Mouse (Mus musculus): ENCODE data around the gene Megf9.

The Megf9 gene

DNA sequence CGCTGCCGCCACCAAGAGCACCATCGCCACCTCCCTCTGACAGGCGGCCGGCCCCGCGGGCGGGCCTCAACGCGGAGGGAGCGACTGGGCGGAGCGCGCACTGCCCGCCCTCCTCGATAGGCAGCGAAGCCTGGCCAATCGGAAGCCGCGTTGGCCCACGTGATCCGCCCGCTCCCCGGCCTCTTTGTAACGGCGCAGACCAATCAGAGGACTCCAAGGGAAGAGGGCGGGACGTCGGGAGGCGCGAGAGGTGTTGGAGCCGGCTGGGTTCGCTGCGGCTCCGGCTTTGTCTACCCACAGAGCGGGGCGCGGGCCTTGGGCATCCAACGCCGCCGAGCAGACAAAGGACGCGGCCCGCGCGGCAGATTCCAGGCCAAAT lies at the start of gene Megf9:
Gene Megf9 (minus strand): TSS at position 105 of the 379 bp plus-strand sequence.
- peak; percentile 86 for DNase-seq (ENCODE audit: extremely low read depth, low read depth)

DNA sequence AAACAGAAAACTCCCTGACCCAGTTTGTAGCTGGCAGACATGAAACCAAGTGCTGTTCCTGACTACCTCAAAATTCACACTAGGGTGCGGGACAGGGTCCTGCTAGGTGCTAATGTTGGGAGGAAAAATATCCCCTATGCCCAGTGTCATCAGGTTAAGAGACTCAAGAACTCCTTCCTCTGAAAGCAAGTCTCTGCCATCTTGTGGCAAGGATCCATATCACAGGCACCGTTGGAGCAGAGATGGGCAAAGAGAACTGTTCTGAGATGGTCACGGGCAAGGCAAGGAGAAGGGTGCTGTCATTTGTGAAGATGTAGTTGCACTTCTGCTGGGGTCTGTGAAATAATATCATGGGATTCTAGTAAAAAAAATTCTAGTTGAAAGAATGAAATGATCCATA lies 44.9 kb upstream of the Megf9 start:
- no peak for DNase-seq (ENCODE audit: extremely low read depth, low read depth)

DNA sequence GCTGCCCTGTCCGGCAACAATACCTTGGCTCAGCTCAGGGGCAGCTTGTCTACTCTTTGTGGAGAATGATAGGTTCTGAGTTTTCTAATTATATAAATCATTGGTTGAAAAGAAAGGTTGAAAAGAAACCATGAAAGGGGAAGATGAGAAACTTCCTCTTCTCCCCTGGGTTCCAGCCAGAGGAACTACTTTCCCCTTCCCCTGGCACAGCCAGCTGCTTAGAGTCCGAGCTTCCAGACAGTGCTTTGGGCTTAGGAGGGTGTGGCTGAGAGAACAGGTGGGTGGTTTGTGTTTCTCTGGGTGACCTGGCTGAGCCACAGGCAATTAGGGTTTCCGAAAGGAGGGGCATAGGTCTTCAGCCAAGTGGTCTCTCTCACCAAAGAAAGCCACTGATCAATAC lies 43.5 kb upstream of the Megf9 start:
- no peak for DNase-seq (ENCODE audit: extremely low read depth, low read depth)

DNA sequence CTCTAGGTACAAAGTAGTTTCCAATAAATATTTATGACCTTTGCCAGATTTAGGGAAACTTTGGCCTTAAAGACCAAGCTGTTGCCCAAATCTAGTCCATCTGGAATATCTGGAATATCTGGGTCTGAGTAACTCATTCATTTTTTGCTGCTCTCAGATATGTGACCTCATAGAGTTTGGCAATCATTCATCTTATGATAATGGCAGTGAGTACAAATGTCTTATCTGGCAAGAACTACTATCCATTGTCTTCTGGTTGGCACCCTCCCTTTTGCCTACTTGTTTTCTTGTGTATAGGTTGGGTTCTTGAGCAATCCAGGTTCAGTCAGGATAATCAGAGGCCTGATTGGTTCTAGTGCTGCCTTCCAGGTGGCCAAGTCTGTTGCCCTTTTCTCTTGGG lies 41.3 kb upstream of the Megf9 start:
- no peak for DNase-seq (ENCODE audit: extremely low read depth, low read depth)

DNA sequence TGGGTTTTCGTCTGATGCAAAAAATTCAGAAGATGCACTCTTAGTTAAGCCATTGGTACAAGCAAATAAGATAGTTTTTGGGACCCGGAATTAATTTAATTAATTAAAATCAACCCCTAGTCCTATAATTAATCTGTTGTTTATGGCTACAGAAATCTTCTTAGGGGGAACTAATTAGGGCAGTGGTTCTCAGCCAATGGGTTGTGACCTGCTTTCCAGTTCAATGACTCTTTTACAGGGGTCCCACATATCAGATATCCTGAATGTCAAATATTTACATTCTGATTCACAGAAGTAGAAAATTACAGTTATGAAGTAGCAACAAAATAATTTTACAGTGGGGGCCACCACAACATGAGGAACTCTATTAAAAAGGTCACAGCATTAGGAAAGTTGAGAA lies 39.1 kb upstream of the Megf9 start:
- no peak for DNase-seq (ENCODE audit: extremely low read depth, low read depth)

DNA sequence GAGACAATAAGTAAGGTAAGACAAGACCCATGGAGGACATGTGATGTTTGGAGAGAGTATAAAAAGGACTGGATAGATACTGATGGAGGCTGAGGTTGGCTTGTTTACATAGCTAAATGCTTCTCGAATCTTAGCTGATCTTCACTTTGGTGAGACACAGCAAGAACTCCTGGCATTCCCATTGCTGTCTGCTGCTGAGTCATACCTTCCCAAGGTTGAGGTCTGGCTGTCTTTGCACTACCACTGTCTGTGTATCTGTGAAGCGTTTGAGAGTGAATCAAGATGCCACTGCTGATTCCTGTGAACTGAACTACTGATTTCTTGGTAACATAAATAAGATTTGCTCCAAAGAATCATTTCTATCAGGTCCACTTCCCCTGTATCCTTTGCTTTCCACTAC lies 19.1 kb upstream of the Megf9 start:
- DNase-seq (ENCODE audit: extremely low read depth, low read depth), result no peak

DNA sequence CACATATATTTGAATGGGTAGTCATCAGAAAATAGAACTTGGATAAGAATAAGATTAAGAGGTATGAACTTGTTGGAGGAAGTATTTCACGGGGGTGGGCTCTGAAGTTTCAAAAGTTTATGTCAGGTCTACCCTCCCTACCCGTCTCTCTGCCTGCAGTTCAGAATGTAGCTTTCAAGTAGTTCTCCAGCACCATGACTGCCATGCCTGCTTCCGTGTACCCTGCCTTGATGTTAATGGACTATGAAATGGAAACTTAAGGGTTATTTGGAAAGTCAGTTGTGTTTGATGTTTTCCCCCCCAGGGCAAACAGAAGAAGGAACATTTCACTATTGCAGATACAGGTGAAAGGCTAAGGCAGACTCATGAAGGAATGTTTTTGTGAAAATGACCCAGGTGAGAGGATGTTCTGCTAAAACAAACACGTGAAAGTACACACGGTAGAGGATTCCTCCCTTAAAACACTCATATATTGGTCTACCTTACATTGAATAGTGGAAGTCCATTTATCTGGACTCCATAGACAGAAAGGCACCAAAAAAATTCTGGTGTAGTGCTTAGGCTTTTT lies 18.5 kb upstream of the Megf9 start:
- no peak for DNase-seq (ENCODE audit: extremely low read depth, low read depth)

DNA sequence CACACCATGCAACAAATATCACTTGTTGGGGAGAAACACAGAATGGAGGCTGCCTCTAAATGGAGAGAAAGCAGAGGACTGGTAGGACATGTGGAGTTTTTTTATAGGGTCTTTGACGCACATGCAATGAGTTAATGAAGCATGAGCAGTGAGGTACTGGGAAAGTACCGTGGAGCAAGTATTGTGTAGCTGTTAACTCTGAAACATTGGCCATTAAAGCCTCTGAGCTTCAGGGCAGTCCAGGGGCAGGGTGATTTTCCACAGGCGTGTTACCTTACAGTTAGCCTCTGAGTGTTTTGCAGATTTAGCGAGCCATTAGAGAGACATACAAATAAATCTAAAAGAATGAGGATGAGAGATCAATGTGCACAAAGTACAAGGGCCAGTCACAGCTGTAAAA lies 17.3 kb upstream of the Megf9 start:
- no peak for DNase-seq (ENCODE audit: extremely low read depth, low read depth)

DNA sequence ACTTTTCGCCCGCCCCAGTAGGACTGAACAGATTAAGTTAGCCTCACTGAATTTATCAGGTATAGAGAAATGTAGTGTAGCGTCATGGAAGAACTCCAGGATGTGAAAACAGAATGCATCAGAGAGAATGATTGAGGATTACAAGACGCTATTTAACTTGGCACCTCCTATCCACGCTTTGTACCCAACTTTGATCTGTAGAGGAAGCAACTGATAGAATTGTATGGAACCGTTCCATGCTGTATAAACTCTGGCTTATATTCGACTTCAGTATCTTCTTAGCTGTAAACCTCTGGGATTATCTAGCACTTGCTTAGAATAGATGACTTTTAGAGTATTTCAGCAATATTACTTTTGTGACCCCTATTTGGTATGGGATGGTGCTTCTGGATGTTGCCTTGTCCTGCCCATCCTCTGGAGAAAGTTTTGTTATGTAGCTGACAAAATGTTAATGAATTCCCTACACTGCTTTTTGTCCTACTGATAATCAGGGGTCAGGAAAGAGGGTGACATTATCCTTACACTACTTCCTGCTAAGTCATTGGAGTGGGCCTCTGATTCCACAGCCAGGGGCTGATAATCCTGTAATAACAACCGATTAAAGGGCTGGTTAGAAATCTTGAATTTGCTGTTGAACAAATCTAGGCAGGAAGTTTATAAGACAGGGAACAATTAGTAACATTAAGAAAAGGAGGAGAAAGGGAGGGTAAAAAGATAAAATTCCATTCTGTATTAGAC lies 12.8 kb upstream of the Megf9 start:
- no peak for DNase-seq (ENCODE audit: extremely low read depth, low read depth)

DNA sequence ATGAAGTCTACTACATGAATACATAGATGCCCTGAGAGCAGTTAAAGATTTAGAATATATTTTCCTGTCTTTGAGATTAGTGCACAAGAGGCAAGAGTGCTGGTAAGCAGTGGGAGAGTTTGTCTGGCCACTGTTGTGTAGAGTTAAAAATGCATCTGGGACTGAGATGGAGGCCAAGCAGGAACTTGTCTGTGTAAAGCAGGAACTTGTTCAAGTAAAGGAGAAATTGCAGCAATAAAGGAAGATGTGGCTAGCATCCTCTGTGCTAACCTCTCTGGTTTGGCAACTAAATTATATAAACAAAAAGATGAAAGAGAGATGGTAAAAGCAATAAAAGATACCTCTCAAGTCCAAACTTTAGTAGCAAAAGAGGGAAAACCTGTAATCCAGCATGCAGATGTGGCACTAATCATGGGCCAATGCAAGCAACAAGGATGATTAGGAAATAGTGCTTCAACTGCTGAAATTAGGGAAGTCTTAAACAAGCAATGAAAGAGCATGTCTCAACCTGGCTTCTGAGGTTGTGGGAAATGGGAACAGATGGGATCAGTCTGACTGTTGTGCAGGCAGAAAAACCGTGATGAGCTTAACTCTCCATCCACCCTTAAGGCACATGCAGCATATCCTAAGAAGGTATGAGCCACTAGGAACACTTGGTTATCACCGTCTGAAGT lies 11.2 kb upstream of the Megf9 start:
- DNase-seq (ENCODE audit: extremely low read depth, low read depth), result no peak

DNA sequence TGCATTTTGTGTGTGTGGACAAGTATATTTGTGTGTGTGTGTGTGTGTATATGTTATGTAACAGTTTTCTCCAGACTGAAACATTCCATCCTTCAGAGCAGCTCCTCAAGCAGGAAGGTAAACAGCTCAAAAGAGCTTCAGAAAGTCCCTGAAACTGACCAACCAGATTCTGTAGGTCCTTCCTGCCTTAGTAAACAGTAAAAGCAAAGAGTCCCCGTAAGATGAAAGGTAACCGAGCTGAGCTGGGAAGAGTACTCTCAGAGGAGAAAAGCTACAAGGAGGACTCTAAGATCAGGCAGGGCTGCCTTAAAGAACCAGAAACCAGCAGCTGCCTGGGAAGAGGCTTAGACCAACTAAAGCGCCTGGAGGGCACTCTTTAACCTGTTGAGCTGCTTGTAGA lies 9.6 kb upstream of the Megf9 start:
- no peak for DNase-seq (ENCODE audit: extremely low read depth, low read depth)

DNA sequence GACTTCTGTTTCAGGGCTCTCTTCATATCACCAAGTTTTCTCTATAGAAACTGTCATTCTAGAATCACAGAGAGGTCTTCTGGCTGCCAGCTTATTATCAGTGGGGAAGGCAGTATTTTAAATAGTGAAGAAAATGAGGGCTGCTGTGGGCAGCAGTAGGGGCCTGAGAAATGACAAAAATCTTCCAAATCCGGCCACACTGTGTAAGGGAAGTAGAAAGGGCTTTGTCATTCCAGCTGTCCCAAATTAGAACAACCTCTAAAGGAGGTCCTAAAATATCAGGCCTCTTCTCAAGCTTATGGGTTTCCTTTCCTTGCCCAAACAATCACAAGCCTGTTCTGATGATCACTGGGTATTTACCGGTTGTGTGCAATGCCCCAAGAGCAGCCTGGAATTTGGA lies 7.6 kb upstream of the Megf9 start:
- no peak for DNase-seq (ENCODE audit: extremely low read depth, low read depth)

DNA sequence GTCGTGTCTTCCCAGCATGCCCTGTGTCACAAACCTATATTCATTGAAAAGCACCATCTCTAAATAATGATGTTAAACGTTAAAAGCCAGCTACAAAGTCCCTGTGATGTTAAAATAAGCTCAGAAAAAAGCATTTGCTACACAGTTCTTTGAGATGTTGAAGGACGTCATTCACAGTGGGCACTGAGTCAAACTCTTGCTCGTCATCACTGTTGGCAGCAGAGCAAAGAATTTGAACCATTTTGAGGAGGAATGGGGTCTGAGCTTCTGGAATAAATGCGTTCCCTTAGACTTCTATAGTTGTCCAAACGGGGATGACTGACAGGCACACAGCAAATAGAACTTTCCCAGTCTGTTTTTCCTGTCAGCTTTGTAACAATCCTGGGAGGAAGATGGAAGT lies 5.9 kb upstream of the Megf9 start:
- no peak for DNase-seq (ENCODE audit: extremely low read depth, low read depth)

DNA sequence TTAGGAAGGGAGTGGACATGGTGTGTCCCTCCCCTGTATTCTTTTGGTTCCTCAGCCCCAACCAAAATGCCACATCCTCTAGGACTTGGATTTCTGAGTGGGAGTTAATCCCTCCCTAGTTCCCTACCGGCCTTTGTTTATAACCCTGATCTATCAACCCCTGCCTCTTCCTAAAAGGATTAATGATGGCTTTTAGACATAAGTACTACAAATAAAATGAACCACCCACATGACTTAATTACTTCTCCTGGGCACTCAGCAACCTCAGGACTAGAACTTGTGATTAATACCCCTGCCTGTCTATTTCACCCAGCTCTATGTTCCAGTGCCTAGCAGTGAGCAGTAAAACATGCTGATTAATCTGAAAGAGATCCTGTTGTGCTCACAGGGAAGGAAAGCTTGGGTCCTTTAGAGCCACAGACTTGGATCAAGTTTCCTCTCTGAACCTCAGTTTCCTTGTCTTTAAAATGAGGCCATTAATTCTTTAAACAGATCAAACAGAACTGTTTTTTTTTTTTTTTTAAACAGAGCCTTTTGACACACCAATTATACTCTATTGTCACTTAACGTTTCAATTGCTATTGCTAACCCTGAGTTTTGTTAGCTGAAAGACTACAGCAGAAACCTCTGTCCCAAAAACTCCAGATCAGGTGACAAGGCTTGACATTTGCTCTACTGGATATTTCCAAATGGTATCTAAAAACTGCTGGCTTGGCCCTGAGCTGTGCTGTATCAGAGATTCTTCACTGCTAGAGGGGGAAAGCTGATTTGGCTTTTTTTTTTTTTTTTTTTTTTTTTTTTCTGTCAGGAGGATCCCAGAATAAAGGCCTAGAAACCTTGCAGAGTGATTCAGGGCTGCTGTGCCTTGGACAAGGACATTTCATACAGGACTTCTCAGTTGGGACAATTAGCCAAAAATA lies 2.1 kb upstream of the Megf9 start:
- no peak for DNase-seq (ENCODE audit: extremely low read depth, low read depth)

DNA sequence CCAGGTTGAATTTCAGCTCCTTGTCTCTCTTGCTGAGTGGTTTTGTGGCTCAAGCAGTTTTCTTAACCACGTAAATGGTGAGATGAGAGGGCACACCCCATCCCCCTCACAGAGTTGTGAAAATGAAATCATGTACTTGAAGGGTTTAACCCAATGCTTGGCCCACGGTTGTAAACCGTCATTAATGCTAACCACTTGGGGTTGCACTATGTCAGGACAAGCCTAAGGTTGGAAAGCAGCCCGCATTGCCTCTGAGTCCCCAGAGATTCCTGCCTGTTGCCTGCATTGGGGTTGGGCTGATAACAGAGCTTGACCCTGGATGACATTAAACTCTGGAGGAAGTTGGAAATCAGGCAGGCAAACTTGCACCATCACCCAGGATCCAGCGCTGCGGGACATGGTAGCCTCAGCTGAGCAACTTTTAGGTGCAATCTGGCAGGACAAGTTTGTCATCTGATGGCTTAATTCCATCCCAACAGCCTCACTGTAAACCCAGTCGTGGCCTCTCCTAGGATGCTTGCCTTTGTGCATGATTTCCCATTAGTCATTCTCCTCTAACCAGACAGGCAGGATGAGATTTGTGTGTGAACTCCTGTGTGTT lies 1.0 kb upstream of the Megf9 start:
- no peak for DNase-seq (ENCODE audit: extremely low read depth, low read depth)

DNA sequence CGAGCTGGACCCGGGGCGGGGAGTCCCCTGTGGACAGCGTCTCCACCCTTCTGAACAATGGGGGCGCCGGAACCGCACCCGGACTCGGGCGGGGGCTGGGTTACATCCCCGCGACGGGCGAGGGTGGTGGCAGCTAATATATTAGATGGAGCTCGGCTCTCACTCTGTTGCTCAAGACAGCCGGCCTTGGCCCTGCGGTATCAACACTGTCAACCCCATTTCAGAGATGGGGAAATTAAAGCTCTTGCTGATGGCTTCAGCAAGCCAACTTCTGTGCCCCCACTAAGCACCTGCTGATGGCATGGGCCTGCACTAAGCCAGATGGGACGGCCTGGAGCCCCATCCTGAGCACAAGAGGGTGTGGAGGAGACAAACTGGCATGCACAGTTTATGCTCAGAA lies 494 bp upstream of the Megf9 start:
- DNase-seq (ENCODE audit: extremely low read depth, low read depth), result no peak

DNA sequence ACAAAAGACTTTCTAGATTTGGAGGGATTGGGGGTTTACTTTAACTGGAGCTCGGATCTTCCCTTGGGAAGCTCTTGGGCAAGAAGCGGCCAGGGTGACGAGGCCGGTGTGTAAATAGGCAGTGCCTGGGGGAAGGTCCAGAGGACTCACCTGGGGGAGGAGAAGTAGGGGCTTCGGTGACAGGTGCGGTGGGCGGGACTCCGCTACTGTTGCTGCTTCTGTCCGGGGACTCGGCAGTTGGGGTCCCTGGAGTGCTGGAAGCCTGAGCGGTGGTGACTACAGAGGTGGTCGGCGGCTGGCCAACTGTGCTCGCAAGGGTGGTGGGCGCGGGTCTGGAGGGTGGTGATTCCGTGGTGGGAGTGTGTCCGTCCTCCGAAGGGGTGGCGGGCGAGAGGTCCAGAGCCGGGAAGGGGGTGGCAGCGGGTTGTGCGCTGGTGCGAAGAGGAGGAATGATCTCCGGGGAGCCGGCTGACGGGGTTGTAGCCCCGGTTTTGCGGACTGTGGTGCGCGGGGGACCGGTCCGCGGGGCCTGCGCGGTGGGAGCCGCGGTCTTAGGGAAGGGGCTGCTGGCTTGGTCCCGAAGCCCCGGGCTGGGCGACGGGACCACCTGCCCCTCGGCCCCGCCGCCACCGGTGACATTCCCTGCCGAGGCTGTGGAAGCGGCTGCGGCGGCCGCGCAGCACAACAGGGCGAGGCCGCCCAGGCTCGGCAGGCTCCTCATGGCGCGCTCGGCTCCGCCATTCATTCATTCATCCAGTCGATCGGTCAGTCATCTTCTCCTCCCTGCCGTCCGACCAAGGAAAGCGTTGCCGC lies 511 bp downstream of the Megf9 start:
- no peak for DNase-seq (ENCODE audit: extremely low read depth, low read depth)

DNA sequence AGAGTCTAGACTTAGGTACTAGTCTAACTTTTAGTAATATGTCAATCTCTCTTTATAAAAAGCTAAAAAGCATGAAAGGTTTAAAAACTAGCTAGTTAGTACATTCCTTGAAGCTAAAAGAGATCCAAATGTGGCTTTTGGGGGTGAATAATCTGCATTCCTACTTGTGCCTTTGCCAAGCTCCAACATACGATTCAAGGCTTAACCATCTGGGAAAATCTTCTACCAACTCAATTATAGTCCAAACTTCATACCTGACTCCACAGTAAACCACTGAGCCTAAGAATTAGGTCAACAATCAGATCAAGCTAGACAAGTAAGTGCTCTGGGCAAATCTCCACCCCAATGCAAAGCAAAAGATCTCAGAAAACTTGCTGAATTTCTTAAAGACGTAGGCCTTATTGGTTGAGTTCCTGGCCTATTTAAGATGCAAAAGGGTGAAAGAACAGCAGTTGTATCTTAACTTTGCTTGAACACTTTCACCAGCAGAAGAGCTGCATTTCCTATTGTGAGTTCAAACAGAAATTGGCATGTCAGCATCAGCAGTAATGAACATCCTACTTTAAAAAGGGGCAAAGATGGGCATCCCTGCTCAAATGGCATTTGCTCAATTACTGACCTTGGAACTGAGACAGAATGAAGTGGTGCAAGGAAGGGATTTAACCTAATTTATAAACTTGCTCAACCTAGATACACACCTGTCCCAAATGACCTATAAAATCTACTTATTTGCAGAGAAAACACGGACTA lies 1.6 kb downstream of the Megf9 start:
- DNase-seq (ENCODE audit: extremely low read depth, low read depth), result no peak

DNA sequence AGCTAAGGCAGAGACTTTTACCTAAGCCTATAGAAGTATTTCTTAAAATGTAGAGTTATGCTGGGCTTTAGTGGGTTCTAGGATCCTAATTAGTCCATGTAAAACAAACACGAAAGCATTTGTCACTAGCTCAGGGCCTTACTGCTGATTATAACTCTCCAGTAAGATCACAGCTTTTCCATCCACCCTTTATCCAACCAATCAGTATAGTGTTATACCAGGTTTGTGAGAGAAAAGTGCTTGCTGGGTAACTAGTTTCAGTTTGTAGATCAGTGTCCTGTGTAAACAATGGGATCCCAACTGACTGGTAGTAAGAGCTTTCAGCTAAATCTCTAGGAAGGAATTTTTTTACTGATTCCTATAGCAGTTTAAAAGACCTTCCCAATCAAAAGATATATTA lies 3.8 kb downstream of the Megf9 start:
- DNase-seq (ENCODE audit: extremely low read depth, low read depth), result no peak

DNA sequence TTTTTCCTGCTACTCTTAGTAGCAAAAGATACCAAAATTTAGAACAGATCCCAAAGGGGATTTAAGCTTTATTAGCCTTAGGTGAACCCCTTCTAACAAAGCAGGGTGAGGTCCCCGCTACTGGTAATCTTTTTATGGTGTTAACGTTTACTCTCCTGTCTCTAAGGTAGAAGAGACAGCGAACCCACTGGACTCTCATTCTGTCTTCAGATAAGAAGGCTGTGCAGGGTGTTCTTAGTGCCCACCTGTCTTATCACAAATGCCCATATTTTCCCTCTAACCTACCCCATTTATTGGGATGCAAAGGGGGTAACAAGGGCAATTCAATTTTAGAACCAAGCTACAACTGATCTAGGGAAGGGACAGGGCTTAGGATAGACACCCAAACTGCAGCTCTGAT lies 6.2 kb downstream of the Megf9 start:
- DNase-seq (ENCODE audit: extremely low read depth, low read depth), result no peak

All from MEL-GATA-1-ER (cell line).